Mouse (Mus musculus) G1E (cell line): ENCODE results near the gene Gm9736.
"Not testable (repeated sequence)": the region's sequence is repeated elsewhere in the genome, so short reads cannot be mapped to it uniquely, and the experiment has no call there.

Experiments used
- CTCF ChIP-seq: IDR thresholded peaks from 2 replicates; pipeline ENCODE4 v1.5.1; 2012; ENCODE audit warnings: low read depth, low read length, inconsistent platforms, mixed read lengths
- GATA1 ChIP-seq: IDR thresholded peaks from 2 replicates; pipeline ENCODE4 v1.6.1; 2012; ENCODE audit warnings: borderline replicate concordance, low read length, inconsistent platforms, mixed read lengths

GRCm38 (mm10) chr10:77772142-77772541, 21.0 kb upstream of the Gm9736 start:
- TF ChIP-seq CTCF, GATA1: not testable (repeated sequence)
